Mouse (Mus musculus) midbrain, embryonic 13.5 days (tissue): ENCODE data around the gene Txnl4b. TPM values are rescaled to one million over a fixed set of nuclear protein-coding genes. Genes with fewer than 3 reads are reported as not detected.

Experiments
- ATAC-seq: fragments of 200-750 bp; cut with Nextera tagmentation; 2 replicates; pipeline ENCODE4 v1.8.0; 2017; ENCODE audit warnings: mild to moderate bottlenecking, moderate TSS enrichment, moderate library complexity
- H3K27ac ChIP-seq: fragments of 300-500 bp; sonication (generic); 2 replicates; pipeline ENCODE4 v1.5.1; 2015; ENCODE audit warnings: inconsistent platforms, mild to moderate bottlenecking, moderate library complexity
- H3K27me3 ChIP-seq: fragments of 300-500 bp; sonication (generic); 2 replicates; pipeline ENCODE4 v1.6.1; 2015; ENCODE audit warnings: mild to moderate bottlenecking, inconsistent platforms
- H3K36me3 ChIP-seq: fragments of 300-500 bp; sonication (generic); 2 replicates; pipeline ENCODE4 v1.6.1; 2015; ENCODE audit warnings: mild to moderate bottlenecking, inconsistent platforms
- H3K4me1 ChIP-seq: fragments of 300-500 bp; sonication (generic); replicated peaks from 2 replicates; pipeline ENCODE4 v1.6.1; 2015; ENCODE audit warnings: inconsistent platforms
- H3K4me2 ChIP-seq: fragments of 300-500 bp; sonication (generic); replicated peaks from 2 replicates; pipeline ENCODE4 v1.6.1; 2015; ENCODE audit warnings: moderate library complexity, mild to moderate bottlenecking, inconsistent platforms
- H3K4me3 ChIP-seq: fragments of 300-500 bp; sonication (generic); replicated peaks from 2 replicates; pipeline ENCODE4 v1.5.1; 2015; ENCODE audit warnings: mild to moderate bottlenecking, inconsistent platforms
- H3K9ac ChIP-seq: fragments of 300-500 bp; sonication (generic); replicated peaks from 2 replicates; pipeline ENCODE4 v1.6.1; 2015; ENCODE audit warnings: mild to moderate bottlenecking, inconsistent platforms
- H3K9me3 ChIP-seq: fragments of 300-500 bp; sonication (generic); 2 replicates; pipeline ENCODE4 v1.6.1; 2016; ENCODE audit warnings: mild to moderate bottlenecking, inconsistent platforms
- whole genome bisulfite sequencing: fragments of 180-500 bp; shearing (Covaris S2); methylation state at CpG from one replicate; pipeline ENCODE4 v1.1.7; 2015; 5-methylcytosine and 5-hydroxymethylcytosine counted together
- polyA plus RNA-seq: library from polyadenylated mRNA; unstranded; fragments of >200 nt; fragmentation: Nextera tagmentation; extraction: Ambion mirVana; gene quantifications from 2 replicates; pipeline ENCODE4 v1.2.1, GENCODE M21; 2015

Gene Txnl4b
- polyA plus RNA-seq, 1 experiment from 2014 or later = 34.1 TPM

- peaks cover 18% of the 10 kb centered on the region for H3K4me1 ChIP-seq
- H3K36me3 ChIP-seq = peaks cover 20% of the 10 kb centered on the region
- no peaks in the 10 kb centered on the region for H3K9me3 ChIP-seq
- peak within 1 kb of the TSS; percentile 60 for H3K4me3 ChIP-seq
- peak within 1 kb of the TSS; percentile 73 for H3K9ac ChIP-seq
- H3K27me3 ChIP-seq = no peaks in the 10 kb centered on the region
- under 1% methylated on average over 42 of the region's 42 CpGs for WGBS
- peak within 1 kb of the TSS; percentile 98 for H3K27ac ChIP-seq
- ATAC-seq = peak; percentile 100
- peak within 1 kb of the TSS; percentile 84 for H3K4me2 ChIP-seq
Observed at GRCm38 (mm10) chr8:109608271-109609152, 42.8 kb downstream of the Txnl4b start, which contains the start of gene Dhodh. Gene Dhodh, minus strand, starts transcription at chr8:109608673.

GRCm38 (mm10) chr8:109609153-109609502, 43.4 kb downstream of the Txnl4b start:
- no peaks in the 10 kb centered on the region for H3K9me3 ChIP-seq
- 23% methylated on average over 5 of the region's 5 CpGs for WGBS
- H3K9ac ChIP-seq = peak overlapping the region; percentile 73
- H3K27me3 ChIP-seq = no peaks in the 10 kb centered on the region
- H3K4me3 ChIP-seq = peak overlapping the region; percentile 60
- peak overlapping the region; percentile 84 for H3K4me2 ChIP-seq
- ATAC-seq = no peak
- H3K27ac ChIP-seq = peak overlapping the region; percentile 98
- peaks cover 14% of the 10 kb centered on the region for H3K36me3 ChIP-seq
- H3K4me1 ChIP-seq = peaks cover 18% of the 10 kb centered on the region

GRCm38 (mm10) chr8:109614243-109615210, 48.8 kb downstream of the Txnl4b start, which contains the start of gene Pkd1l3:
Gene Pkd1l3, plus strand, starts transcription at chr8:109614517.
- Histone ChIP-seq H3K27ac (no peak within 1 kb of the TSS), H3K36me3 (no peaks in the 10 kb centered on the region), H3K9ac (0 out of 2 replicates have a peak within 1 kb of the TSS, but pooled peaks have one; percentile 10), H3K4me2 (no peak within 1 kb of the TSS), H3K4me3 (no peak within 1 kb of the TSS), H3K27me3 (no peaks in the 10 kb centered on the region), H3K4me1 (peaks cover under 1% of the 10 kb centered on the region), H3K9me3 (no peaks in the 10 kb centered on the region)
- no peak for ATAC-seq
- WGBS = 70% methylated on average over 27 of the region's 27 CpGs

GRCm38 (mm10) chr8:109615569-109615968, 49.9 kb downstream of the Txnl4b start:
- Histone ChIP-seq H3K36me3 (no peaks in the 10 kb centered on the region), H3K4me1 (no peaks in the 10 kb centered on the region), H3K9me3 (no peaks in the 10 kb centered on the region), H3K4me3 (no peak overlapping the region), H3K9ac (no peak overlapping the region), H3K27ac (no peak overlapping the region), H3K4me2 (no peak overlapping the region), H3K27me3 (no peaks in the 10 kb centered on the region)
- 90% methylated on average over 3 of the region's 3 CpGs for whole genome bisulfite sequencing
- ATAC-seq = no peak

Other genes with a start within 250 kb of the Txnl4b start
- gene Pmfbp1, start 71.9 kb upstream of the Txnl4b start, polyA plus RNA-seq = 1.8 and 2.5 TPM in 2 replicates
- 22.8 and 24.7 TPM in 2 replicates for gene Dhx38, start within 50 bp of the Txnl4b start, polyA plus RNA-seq
- gene Hp, start 13.3 kb downstream of the Txnl4b start, polyA plus RNA-seq = 0.24 and 0.35 TPM in 2 replicates
- gene Dhodh, start 42.8 kb downstream of the Txnl4b start, polyA plus RNA-seq = 36.8 and 36.9 TPM in 2 replicates
- gene Pkd1l3, start 48.6 kb downstream of the Txnl4b start, polyA plus RNA-seq = 0.12 and 0.21 TPM in 2 replicates
- gene Ist1, start 127.4 kb downstream of the Txnl4b start, polyA plus RNA-seq = 182 and 184 TPM in 2 replicates
- 80.2 and 85.4 TPM in 2 replicates for gene Zfp821, start 139.7 kb downstream of the Txnl4b start, polyA plus RNA-seq
- 3.7 and 4.4 TPM in 2 replicates for gene Atxn1l, start 171.8 kb downstream of the Txnl4b start, polyA plus RNA-seq
- 53.7 and 55.0 TPM in 2 replicates for gene Ap1g1, start 212.7 kb downstream of the Txnl4b start, polyA plus RNA-seq